Mouse (Mus musculus) cerebellum, postnatal 10 days (tissue): ENCODE measurements at regions not wholly inside any gene's neighbourhood (a gene's known extent, or its start where the extent isn't known, plus 50 kb on each side); places are given as distances from the start of the nearest gene placed in this dataset.

ENCODE experiments used
- DNase-seq, 2 experiments: peaks; one replicate each; pipeline ENCODE4 v3.0.0; 2021; ENCODE audit warnings: mixed read lengths in 2 of 2

DNA sequence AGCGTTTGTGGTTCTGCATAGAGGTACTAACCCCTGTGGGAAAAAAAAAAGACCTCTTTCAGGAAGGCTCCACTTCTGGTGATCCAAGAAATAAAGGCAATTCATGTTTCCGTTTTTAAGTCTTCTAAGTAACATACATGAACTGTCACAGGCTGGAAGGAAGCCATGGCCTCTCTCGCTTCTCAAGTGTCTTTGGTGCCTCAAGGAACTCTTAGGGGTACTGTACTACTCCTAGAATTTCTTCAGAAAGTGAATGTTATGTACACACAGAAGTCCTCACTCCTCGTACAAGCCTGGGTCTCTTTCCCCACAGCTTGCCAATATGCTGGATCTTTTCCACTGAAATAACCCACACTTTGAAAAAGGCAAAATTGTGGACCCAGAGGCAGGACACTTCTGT, 858.1 kb downstream of the Gsdmc2 start:
- DNase-seq, result no peak

DNA sequence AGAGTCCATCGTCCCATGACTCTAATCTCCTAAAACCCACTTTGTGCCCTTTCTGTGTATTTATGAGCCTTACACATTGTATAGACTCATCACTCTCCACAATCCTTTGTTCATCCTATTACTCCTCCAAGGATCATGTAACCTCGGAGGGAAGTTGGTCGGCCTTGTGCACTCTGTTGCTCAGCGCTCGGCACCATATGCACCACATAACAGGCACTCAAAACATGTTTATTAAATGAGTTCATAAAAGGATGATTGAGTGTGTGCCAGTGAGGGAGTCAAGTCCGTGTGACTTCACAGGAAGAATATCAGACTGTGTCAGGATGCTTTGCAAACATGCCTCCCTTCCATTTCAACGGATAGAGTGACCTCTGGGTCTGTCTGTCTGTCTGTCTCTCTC, 858.8 kb downstream of the Gsdmc2 start:
- DNase-seq, result no peak

DNA sequence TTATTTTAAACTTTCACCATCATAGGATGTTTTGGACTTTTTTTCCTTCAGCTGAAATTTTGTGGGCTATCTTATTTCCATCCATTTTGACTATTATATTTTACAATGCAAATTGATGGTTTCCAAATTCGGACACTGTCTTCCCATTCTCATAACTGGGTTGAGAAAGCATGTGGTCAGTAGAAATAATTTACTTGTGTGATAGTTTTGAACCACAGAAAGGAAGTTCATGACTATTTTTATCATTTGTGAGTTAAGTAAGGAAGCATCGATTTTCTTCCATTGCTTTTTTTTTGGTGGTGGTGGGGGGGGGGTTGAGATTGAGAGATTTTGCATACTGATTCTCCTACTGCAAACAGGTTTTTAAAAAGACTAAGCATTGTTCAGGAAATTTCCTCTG, 874.4 kb downstream of the Gsdmc2 start:
- DNase-seq, result no peak

DNA sequence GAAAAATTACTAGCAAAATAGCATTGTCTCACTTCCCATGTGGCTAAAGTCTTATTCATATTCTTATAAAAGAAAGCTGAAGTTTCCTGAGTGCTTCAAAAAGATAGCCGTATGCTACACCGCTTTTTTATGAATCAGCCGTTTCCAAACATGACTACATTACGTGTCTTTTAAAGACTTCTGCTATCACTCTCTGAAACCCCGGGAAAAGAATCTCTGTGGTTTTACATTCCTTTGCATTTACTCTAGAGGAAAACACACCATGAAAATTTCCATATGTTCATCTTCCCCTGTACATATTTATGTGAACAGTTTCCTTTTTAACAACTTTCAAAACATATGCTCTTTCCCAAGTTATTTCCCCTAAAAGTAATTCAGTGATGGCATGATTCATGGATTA, 882.3 kb downstream of the Gsdmc2 start:
- DNase-seq, result no peak

DNA sequence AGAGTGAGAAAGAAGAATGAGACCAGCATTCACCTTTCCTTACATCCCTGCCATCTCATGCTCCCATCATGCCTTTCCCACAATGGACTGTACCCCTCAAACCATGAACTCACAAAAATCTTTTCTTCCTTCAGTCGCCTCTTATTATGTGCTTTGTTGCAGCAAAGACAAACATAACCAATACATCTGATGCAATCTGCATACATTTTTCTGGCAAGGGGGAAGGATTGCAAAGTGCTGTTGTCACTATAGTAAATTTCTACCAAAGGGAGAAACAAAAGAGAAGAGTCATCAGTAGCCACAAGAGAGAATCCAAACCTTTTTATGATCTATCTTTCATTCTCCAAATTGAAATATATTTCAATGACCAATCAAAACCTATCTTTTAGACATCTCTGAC, 884.4 kb downstream of the Gsdmc2 start:
- no peak for DNase-seq

DNA sequence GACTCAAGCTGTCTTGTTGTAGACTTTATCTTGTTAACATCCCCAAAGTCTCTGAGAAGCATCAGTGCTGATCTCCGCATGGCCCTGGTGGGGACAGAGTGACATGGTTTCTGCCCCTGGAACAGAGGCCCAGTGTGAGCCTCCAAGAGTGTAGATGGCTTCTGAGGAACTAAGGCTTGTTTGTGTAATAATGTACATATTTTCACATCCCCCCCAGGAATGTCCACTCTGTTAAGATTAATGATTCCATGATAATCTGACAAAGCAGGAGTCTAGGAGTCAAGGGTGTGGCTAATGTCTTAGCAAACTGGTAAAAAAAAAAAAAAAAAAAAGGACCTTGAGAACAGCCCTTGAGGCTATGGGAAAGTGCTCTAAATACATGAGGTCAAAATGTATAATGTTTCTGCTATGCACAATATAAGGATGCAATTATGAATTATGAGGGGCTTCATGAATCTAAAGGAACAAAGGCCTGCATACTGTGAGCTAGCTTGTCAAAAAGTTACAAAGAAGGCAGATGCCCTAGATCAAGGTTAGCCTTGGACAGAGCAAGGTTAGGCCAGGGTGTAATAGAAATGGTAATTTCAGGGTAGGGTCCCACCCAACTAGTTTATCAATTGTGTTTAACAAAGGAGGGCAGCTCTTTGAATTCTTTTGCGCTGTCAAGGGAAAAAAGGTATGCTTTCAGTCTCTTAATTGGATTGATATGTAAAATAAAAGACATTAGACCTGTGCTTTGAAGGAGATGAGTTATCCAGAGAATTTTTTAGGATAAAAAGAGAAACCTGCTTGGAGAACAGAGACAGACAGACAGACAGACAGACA, 886.3 kb downstream of the Gsdmc2 start:
- DNase-seq, result no peak

DNA sequence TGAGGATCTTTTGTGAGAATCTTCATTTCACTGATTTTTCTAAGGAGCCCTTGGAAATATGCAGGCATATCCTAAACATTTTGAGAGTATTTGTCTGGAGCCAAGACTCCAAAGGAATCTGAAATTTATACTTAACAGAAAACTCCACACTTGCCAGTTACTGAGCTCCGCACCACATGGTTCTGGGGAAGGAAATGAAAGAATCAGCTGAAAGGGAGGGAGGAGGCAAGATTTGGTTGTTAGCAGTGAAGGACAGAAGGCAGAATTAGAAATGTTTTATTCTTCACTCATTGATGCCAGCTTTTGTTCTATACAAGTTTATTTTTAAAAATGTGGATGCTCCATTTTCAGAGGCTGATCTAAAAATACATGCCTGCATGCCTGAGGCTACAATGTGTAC, 890.1 kb downstream of the Gsdmc2 start:
- DNase-seq, result no peak

DNA sequence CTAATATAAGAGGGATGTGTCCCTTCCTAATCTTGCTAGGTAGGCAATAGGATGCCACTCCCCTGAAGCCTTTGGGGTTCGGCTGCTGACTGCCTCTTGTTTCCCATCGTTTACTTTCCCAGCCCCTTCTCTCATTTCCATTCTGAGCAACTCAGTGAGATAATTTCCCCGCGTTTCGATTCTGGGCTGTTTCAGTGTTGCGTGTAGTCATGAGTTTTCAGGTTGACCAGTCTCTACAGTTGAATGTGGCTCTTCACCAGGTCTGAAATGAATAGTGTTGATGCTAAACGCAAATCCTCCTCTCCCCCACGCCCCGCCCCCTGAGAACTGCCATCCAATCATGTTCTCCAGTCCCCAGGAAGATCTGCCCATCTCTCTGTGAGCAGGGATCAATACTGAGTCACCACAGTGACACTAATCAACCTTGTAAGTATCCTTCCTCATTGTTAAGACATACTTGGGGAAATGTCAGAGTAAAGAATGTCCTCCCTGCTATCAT, 890.6 kb downstream of the Gsdmc2 start:
- DNase-seq, result no peak

DNA sequence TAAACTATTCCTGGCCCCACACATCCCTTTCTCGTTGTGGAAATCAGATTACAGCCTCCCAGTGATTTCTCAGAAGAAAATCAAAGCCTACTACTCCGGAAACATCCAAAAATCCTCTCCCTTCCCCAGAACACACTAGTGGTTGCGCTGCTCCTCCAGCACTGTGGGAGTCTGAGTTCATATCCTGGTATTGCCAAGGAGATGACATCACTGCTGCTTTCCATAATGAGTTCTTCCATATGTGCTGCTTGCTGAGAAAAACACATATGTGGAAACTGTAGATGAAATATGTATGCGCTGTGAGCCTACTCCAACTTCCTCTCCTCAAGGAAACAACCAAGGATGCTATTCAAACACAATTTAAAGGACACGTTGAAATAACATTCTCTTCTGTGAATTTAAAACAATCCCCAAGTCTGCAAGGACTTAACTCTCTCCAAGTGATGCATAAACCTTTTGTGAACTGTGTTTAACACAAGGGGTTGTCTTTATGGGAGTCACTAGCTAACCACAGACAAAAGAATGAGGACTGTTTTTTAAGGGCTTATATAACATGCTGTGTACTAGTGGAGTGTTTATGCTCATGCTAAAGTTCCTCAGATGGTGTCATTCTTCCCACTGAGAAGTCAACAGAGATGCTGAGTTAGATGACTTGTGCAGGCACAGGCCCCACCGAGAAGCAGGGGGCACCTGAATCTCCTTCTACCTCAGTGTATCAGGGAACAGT, 891.6 kb downstream of the Gsdmc2 start:
- peak in 1 of 2 experiments; percentile 4 for DNase-seq

DNA sequence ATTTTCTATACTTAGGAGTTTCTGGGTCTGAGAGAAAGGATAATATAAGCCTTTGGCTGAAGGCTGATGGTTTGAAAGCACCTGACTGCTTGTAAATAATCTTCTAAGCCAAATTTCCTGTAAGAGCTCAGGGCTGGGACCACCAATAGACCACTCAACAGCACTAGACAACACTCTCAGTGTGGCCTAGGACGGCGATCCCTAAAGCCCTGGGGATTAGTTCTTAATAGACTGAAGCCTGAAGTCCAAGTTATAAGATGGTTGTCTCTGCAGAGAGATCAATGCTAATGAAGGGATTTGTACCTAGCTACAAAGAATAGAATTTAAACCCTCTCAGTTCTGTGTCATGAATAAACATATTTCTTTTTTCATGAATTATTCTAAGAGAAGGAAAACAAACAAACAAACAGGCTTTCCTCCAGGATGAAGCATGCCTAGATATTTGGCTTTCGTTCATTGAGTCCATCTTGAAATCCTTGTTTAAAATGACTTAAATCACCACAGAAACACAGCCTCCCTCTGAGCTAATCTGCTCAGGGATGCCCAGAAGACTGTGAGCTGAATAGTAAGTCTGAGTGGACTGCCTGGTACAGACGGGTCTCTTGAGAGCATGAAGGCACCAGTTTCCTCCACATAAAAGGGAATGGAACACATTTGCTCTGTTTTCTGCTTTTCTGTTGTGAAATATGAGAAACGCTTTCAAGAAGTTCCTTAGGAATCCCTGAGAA, 892.3 kb downstream of the Gsdmc2 start:
- DNase-seq, result no peak

DNA sequence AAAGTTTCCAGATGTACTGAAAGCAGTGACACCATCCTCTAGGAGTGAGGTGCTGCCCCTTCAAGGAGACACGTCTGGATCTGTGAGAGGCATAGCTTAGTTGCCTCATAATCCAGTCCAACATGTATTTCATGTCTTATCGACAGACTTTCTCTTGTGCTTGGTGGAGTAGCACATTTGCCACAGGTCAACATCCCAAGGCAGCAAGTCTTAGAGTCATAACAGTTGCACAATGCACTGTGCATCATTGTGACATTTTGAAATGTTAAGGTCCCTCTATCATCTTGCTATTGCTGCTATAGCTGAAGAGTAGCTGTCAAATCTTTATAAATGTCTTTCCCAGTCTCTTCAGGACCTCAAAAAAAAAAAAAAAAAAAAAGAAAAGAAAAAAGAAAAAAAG, 905.6 kb downstream of the Gsdmc2 start:
- DNase-seq, result no peak

DNA sequence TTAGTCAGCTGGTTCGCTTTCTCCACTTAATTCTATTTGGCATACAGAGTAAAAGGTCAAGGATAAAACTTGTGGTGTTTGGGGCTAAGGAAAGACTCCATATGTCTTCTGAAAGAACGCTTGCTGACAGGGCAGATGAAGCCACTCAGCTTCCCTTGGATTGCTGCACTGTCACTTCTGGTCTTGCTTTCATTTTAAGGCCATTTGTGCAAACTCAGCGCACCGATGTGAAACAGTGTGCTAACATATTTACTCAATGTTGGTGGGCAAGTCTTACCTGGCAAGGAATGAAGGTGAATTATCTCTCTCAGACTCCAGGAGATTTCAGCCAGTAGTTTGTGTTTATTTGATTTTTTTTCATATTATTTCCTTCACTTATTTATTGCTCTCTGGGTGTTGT, 907.2 kb downstream of the Gsdmc2 start:
- DNase-seq, result no peak

DNA sequence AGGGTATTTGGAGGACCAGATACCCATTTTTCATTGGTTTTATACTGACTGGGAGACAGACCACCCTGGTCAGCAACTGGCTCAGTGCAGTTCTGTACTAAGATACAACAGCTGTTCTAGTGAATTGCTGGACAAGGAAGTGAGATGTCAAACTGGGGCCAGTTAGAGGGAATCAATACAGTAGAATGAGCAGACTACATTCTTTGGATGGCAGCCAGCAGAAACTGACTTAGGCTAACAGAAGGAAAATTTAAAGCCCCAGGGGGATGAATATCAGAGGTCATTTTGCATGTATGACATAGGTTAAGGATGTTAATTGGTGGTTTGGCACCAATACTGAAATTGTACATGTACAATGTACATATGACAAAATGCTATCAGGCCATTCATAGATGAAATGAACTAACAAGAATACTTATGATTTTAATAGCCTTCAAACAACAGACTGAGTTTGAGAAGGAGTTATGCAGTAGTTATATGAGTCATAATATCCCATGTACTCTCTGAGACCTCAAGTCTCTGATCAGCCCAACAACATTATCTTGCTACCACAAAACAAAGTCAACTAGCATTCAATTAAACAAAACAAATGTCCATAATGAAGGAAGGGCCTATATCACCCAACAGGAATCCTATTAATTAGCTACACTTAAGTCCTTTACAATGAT, 910.3 kb downstream of the Gsdmc2 start:
- peak; percentile 76 to 77 for DNase-seq

DNA sequence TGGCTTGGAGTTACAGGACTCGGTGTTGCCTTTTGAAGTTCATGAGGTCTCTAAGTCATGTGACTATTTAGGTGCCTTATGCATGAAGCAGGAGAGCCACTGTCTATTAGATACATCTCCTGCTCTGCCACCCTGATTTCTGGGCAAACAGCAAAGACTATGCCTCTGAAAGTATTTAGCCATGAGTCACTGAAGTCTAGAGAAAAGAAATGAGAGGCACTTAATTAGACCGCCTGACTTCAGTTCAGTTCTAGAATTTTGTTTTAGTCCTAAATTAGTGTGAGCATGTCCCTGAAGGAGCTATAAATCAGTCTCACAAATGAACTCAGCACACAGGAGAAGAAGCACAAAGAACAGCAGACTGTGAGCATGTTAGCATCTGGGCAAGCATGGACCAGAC, 924.5 kb downstream of the Gsdmc2 start:
- DNase-seq, result no peak

DNA sequence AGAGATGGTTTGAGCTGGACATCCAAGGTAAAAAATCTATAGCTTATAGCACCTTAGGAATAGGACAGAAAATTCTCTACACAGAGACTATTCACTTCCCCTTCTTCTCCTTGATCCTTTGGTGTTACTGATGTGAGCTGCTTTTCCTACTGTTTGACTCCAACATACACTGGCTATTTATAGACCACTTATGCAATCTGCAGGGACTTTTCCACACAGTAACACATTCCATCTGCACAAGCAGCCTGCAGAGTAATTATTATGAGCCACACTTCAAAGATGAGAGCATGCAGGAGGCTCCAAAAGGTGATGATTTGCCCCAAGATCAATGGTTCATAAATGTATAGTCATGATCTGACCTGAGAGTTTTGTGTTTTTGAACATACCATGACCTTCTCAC, 925.7 kb downstream of the Gsdmc2 start:
- no peak for DNase-seq

DNA sequence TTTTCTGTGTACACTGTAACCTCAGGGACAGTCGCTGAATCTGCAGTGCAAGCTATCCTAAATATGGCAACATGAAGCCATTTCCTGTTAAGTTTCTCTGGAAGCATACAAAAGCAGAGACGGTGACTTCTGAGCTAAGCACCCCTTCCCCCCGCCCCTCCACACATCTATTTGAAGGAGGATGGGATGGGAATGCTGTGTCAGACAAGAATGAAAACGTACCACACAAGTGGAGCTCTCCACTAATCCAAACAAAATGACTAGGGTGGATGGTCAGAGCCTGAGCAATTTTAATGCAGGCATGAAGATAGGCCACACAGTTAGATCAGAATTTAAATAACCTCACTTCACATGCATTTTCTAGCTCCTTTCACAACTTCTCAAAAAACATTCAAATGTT, 936.6 kb downstream of the Gsdmc2 start:
- no peak for DNase-seq

DNA sequence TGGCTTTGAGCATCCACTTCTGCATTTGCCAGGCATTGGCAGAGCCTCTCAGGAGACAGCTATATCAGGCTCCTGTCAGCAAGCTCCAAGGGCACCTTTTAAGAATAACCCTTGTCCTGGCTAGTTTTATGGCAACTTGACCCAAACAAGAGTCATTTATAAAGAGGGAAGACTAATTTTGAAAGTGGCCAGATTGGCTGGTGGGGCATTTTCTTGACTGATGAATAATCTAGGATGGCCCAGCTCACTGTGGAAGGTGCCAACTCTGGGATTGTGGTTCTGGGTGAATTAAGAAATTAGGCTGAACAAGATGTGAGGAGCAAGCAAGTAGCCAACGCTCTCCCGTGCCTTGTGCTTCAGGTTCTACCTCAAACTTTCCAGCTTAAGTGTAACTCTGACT, 937.8 kb downstream of the Gsdmc2 start:
- DNase-seq, result no peak

DNA sequence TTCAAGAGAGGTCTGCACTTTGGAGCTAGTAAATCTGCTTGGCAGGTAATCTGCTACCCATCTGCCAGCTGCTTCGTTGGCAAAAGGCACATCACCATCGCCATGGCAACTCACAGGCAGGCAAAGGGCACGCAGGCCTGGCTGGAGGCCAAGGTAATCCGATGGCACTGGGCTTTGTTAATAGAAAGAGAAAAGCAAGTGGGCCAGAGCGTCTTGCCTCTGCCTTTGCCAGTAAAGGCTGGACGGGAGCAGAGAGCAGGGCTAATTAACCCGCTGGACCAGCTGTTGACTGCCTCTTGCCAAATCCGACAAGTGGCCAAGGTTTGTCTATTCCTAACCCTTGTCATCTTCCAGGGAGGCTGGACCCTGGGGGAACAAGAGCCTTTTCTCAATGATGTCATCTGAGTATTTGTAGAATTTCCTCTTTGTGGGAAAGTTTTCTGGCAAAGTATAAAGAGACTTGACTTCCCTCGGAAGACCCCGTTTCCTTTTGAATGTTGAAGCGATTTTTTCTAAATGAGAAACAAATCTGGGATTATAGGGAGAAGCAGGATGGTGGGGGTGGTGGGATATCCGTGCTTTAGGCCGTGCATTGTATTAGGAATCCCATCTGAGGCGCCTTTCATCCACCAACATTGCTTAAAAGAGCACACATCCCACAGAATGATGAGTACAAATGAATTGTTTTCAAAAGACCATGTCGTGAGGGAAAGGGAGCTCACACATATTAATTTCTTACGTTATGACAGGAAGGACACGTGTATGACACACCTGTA, 941.7 kb downstream of the Gsdmc2 start:
- DNase-seq, result peak; percentile 100

DNA sequence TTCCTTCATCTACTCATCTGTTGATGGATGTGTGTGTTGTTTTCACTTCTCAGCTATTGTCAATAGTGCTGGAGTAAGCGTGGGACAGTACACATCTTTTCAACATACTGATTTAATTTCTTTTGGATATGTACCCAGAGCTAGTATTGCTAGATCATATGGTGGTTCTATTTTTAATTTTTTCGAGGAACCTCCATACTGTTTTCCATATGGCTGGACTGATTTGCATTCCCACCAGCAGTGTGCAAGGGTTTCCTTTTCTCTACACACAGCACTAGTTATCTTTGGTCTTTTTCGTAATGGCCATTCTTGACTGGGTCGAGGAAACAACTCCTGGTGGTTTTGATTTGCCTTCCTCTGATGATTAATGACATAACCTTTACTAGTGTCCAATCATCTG, 943.0 kb downstream of the Gsdmc2 start:
- no peak for DNase-seq

DNA sequence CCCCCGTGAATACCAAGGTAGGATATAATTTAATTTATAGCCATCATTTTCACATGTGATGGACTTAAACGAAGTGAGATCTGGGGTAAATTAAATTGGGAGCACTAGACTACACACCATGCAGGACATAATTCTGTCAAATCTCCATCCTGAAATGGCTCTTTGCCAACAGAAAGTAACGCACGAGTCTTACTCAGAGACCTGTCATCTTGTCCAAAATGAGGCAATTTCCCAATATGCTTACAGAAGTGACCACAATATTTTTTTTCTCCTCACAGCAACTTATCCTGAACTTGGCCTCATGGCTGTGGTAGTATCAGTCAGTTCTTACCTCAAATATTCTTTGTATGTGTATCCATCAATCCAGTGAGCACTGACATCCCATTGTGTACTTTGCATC, 955.2 kb downstream of the Gsdmc2 start:
- no peak for DNase-seq

DNA sequence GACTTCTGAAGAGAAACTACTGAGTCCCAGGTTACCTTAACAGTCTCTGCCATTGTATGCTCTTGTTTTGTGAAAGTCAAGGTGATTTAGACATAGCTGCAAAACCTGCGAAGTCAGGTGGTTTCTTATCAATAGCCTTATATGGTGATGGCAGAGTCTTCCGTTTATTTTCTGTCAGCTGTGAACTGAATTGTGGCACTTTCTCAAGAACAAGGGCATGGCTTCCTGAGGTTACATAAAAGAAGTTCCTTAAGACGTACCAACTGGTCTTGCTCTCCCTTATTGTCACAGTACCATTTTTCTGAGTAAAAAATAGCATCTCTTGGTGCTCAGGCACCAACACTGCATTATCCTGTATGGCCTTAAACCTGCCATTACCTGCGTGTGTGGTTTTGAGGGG, 959.6 kb downstream of the Gsdmc2 start:
- no peak for DNase-seq

DNA sequence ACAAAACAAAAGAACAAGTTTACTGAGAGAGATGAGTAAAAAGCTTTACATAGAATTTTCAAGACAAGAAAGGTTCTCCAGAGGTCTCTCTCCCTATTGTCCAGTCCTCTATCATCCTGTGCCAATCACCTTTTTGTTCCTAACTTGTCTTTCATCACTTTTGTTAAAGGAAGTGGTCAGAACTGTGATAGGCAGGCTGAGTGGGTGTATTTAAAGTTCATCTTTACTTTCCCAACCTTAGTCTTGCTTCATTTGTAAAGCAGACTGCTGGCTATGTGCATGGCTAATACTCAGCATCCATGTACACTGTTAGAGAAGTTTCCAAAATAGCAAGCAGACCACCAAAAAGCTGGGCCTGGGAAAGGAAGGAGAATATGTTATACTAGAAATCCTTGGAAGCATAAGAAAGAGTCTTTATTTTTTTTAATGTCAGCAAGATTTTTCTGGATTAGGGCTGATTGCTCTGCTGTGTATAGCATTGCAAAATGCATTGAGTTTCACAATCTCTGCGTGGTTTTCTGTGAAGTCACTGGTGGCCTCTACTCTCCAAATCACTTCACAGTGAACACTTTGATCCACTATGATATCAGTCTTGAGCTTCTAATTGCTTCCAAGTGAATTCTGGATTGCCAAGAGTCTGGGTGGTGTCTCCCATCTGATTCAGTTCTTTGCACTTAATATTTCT, 973.8 kb downstream of the Gsdmc2 start:
- no peak for DNase-seq
